Mouse (Mus musculus) embryonic fibroblast, embryonic 13.5 days (primary cell): ENCODE results near the gene Myh14. TPM values are rescaled to one million over a fixed set of nuclear protein-coding genes. Genes with fewer than 3 reads are reported as not detected.

Source experiments
- H3K27ac ChIP-seq: 2 replicates; pipeline ENCODE4 v1.5.1; 2012; ENCODE audit warnings: low read length, control low read depth, inconsistent platforms; ENCODE audit not compliant: insufficient read depth
- H3K4me1 ChIP-seq: 2 replicates; pipeline ENCODE4 v1.6.1; 2011; ENCODE audit warnings: low read length; ENCODE audit not compliant: control insufficient read depth, insufficient read depth
- H3K4me3 ChIP-seq: 2 replicates; pipeline ENCODE4 v1.5.1; 2011; ENCODE audit warnings: mild to moderate bottlenecking, control low read depth, low read length; ENCODE audit not compliant: insufficient read depth
- CTCF ChIP-seq: IDR thresholded peaks from 2 replicates; pipeline ENCODE4 v1.5.1; 2011; ENCODE audit warnings: mild to moderate bottlenecking, control low read depth, low read length, moderate library complexity, borderline replicate concordance; ENCODE audit not compliant: insufficient read depth
- POLR2A ChIP-seq: IDR thresholded peaks from 2 replicates; pipeline ENCODE4 v1.6.1; 2011; ENCODE audit warnings: low read depth, mild to moderate bottlenecking, control low read depth, low read length, moderate library complexity
- polyA plus RNA-seq: library from polyadenylated mRNA; stranded (reverse); fragments of >200 nt; gene quantifications from 2 replicates; pipeline ENCODE4 v1.2.4, GENCODE M21; 2011; ENCODE audit warnings: low read depth; ENCODE audit not compliant: missing spikeins, insufficient read length

Gene Myh14
- polyA plus RNA-seq, 1 experiment, result not detected

DNA sequence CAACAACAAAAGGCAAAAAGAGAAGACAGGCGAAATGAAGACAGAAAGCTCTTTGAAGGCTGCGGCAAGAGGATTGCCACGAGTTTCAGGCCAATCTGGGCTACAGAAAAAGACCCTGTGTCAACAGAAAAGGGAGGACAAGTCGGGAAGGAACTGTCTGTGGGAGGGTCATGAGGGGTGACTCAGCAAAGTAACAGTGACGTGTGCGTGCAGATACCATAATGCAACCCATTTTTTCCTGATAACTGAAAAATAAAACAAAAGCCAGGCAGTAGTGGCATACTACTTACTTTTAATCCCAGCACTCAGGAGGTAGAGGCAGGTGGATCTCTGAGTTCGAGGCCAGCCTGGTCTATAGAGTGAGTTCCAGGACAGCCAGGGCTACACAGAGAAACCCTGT lies 27.3 kb upstream of the Myh14 start:
- Histone ChIP-seq H3K4me1 (peaks cover 8% of the 10 kb centered on the region), H3K4me3 (no peak overlapping the region), H3K27ac (no peak overlapping the region; the same call in 1 of the 2 replicates)
- TF ChIP-seq CTCF (no peak), POLR2A (no peak)

DNA sequence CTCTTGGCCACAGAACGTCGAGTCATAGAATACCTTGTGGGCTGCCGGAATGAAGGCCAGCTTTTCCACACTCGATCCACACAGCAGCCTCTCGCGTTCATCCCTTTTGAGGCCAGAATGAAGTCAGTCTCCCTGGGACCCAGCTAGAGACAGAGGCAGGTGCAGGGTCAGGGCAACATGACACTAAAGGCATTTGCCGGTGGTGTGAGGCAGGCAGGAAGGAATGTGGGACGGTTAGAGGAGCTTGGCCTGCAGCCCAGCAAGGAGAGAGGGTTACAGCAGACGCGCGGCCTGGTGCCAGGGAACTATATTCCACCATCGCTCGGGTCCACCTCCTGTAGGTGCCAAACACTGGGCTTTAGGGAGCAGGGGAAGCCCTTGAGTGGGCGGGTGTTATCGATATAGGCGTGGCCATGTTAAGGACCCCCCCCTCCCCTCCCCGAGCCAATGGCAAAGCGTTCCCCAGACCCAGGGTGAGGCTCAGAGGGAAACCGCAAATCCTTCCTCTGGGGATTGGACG lies 26.6 kb upstream of the Myh14 start:
- Histone ChIP-seq H3K27ac (no peak overlapping the region), H3K4me1 (peaks cover 8% of the 10 kb centered on the region), H3K4me3 (no peak overlapping the region)
- no peak for TF ChIP-seq POLR2A
- no peak for TF ChIP-seq CTCF

DNA sequence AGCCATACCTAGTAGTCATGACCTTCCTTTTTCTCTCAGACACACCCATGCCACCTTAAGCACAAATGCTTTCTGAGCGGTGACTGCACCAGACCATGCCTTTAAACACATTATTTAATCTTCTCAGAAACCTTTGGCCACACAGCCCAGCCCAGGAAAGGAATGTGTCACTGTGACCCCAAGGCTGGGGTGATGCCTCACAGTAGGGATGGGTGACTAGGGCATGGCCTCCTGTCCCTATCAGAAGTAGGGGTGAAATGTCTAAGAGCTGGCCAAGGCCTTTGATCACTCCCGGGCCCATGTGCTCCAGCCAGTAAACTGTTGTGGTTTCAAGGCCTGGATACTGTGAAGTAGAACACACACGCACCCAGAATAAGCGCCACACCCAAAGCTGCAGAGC lies 24.6 kb upstream of the Myh14 start:
- TF ChIP-seq CTCF, result no peak
- no peak for TF ChIP-seq POLR2A
- Histone ChIP-seq H3K27ac (no peak overlapping the region), H3K4me3 (no peak overlapping the region), H3K4me1 (peaks cover 8% of the 10 kb centered on the region)

DNA sequence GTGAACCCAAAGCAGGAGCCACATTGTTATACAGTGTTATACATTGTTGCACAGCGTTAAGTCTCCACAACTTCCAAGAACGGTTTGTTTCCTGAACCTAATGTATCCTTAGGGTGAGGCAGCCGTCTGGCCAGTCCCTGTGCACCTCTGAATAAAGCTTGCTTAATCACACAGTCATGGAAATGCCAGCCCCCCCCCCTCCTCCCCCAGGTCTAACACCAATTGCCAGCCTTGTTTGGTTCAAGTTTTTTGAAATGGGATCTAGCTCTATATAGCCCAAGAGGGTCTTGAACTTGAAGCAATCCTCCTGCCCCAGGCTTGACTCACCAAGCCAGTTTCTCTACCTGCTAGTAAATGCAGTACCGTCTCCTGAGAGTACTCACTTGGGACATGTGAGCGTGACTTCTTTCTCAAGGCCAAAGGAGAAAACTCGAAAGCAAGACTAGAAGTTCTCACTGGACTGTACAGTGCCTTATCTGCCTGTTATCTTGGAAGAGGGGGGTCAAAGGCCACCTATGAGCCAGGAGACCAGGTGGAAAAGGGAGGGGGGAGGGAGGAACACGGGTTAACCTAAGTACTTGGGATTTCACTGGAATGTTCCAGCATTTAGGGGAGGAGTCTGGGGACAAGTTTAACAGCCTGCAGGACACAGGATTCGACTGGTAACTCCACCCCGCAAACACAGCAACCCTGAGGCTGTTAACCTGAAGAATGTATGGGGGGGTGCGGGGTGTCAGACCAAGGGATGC lies 23.0 kb upstream of the Myh14 start:
- Histone ChIP-seq H3K4me3 (no peak overlapping the region), H3K27ac (no peak overlapping the region), H3K4me1 (peaks cover 4% of the 10 kb centered on the region)
- TF ChIP-seq POLR2A (no peak), CTCF (no peak)

DNA sequence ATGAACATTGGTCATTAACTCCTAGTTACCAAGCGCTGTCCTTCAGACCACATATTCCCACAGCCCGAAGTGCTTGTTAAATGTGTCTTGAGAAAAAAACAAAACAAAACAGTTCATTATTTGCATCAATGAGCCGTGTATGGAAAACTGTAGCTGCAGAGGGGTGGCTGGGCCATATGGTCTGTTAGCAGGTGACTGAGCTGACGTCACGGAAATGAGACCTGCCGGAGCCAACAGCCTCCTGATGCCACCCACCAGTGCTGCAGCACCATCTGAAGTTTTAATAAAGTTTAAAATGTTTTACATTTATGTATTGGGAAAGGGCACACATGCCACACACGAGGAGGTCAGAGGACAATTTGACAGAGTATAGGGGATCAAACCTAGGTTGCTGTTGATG lies 18.7 kb upstream of the Myh14 start:
- Histone ChIP-seq H3K4me3 (no peak overlapping the region), H3K27ac (no peak overlapping the region), H3K4me1 (no peaks in the 10 kb centered on the region)
- TF ChIP-seq POLR2A (no peak), CTCF (no peak)

DNA sequence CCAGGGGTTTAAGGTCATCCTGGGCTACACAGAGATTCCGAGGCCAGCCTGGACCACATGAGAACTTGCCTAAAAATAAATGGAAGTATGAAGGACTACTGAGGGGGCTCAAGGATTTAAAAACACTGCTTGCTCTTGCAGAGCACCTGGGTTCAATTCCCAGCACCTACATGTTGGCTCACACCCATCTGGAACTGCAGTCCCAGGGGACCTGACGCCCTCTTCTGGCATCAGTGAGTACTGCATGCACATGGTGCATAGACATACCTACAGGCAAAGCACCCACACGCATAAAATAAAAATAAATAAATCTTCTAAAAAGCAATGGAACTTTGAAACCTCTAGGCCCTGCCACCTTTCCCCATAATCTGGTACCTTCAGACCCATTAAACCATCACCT lies 18.2 kb upstream of the Myh14 start:
- TF ChIP-seq POLR2A (no peak), CTCF (peak; percentile 21; the same call in 1 of the 2 replicates)
- Histone ChIP-seq H3K27ac (no peak overlapping the region), H3K4me1 (no peaks in the 10 kb centered on the region), H3K4me3 (no peak overlapping the region)

DNA sequence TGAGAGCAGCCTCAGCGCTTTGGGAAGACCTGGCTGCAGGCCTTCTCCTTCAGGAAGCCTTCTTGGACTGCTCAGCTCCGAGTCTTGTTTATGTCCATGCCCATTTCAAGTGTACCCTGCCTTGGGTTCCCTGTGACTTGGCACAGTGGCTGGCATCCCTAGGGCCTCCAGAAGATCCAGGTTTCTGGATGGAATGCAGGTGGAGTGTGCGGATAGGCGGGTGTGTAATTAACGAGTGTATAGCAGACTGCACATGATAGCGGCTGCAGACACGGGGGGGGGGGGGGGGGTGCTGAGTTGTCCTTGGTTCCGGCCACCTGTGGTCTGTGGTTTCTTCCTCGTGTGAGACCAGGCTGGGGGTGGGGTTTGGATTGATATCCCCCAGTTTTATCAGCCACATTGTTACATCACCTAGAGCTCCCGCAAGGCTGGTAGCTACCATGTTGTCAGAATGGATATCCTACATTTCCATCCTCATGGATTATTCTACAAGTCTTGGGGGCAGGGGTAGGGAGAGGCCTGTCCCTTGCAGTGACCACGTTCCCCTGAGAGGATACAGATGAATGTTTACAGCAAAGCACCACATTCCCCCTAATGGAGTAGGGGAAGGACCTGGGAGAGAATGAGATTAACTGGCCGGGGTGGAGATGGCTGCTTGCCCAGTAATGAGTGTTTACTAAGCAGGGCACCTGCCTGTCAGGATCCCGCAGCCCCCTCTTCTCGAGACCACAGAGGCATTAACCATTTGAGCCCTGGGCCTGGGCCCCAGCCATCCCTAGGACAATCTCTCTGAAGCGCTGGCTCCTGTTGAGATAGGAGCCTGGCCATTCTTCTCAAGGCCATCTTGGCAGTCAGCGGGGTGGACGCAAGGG lies 15.1 kb upstream of the Myh14 start:
- no peak overlapping the region for H3K4me3 ChIP-seq
- H3K27ac ChIP-seq, result no peak overlapping the region
- no peaks in the 10 kb centered on the region for H3K4me1 ChIP-seq
- TF ChIP-seq CTCF (no peak), POLR2A (no peak)

DNA sequence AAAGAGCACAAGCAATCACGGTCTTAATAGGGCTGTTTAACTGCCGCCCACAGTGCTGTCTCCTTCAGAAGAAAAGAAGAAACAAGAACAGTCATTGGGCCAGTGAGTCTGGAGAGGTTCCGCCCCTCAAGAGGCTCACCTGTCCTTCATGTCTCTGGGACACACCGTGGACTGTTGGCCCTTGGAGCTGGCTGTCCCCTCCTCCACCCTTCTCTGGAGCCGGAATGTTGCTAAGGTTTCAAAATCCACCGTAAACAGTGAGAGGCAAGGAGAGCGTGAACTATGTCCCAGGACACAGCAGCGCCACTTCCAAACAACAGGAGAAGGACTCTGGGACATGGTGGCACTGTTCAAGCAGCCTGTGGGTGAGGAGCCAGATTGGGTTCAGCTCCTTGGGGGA lies 13.0 kb upstream of the Myh14 start:
- no peak for TF ChIP-seq CTCF
- no peak for TF ChIP-seq POLR2A
- Histone ChIP-seq H3K27ac (no peak overlapping the region), H3K4me3 (no peak overlapping the region), H3K4me1 (no peaks in the 10 kb centered on the region)

DNA sequence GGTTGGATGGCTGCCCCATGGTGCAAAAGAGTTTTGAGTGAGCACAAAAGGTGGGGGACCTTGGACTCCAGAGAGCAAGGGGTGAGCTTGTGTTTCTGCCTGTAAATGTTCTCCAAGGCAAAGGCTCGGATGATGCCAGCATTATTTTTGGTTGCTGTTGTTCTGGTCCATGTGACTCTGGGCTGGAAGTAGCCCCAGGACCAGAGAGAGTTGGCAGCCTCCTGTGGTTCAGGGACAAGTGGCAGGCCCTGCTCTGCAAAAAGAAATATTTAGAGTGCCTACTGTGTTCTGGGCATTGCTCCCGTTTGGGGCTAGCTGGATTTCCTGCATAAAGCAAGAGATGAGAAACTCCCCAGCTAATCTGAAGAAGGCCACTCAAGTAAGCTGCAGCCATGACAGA lies 6.0 kb upstream of the Myh14 start:
- no peak overlapping the region for H3K4me3 ChIP-seq
- no peak overlapping the region for H3K27ac ChIP-seq
- no peaks in the 10 kb centered on the region for H3K4me1 ChIP-seq
- TF ChIP-seq CTCF, result no peak
- TF ChIP-seq POLR2A, result no peak

DNA sequence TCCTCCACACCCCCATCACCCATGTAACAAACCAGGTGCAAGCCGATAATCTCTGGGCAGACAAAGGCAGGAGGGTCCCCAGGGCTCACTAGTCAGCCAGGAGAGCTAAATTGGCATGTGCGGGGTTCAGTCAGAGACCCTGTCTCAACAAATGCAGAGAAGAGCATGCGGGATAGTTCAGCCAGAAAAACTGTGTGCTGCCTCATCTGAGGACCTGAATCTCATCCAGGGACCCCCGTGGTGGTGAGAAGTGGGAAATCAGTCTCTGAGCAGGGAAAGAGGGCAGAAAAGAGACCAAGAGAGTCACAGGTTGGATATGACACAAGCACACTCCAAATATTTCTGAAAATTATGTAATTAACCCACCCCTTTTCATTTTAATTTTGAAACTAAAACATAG lies 5.5 kb upstream of the Myh14 start:
- TF ChIP-seq CTCF (no peak), POLR2A (no peak)
- H3K27ac ChIP-seq, result no peak overlapping the region
- H3K4me3 ChIP-seq, result no peak overlapping the region
- H3K4me1 ChIP-seq, result no peaks in the 10 kb centered on the region
